Mouse (Mus musculus): Measurements from ENCODE around the gene Naip2.
"Not testable (repeated sequence)": the region's sequence is repeated elsewhere in the genome, so short reads cannot be mapped to it uniquely, and the experiment has no call there.

The Naip2 gene

DNA sequence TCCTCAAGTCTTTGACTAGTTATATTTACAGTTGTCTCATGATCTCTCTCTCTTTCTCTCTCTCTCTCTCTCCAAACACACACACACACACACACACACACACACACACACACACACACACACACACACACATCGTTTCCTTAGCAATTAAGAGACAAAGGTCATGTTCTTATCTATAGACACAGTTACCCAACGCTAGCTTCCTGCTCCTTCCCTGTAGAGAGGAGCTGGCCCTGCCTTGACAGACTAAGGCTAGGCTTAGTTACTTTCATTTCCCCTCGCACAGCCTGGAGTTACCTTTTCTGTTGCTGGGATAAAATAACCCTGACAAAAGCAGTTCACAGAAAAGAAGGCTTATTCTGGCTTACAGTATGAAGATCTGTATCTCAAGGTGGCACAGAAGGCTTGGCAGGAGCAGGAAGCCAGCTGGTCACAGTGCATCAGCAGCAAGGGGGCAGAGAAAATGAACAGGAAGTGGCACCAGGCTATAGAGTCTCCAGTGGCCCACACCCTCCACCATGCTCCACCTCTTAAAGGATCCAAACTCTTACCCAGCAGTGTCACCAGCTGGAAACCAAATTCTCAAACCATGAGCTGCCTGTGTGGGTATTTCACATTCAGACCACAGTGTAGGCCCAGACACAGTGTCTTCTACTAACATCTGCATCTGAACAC, at the start of gene Naip2:
Gene Naip2, minus strand, starts transcription at position 434 of the 675 bp plus-strand sequence.
- peak; percentile 72 for DNase-seq (ENCODE audit: low read depth, low spot score)

DNA sequence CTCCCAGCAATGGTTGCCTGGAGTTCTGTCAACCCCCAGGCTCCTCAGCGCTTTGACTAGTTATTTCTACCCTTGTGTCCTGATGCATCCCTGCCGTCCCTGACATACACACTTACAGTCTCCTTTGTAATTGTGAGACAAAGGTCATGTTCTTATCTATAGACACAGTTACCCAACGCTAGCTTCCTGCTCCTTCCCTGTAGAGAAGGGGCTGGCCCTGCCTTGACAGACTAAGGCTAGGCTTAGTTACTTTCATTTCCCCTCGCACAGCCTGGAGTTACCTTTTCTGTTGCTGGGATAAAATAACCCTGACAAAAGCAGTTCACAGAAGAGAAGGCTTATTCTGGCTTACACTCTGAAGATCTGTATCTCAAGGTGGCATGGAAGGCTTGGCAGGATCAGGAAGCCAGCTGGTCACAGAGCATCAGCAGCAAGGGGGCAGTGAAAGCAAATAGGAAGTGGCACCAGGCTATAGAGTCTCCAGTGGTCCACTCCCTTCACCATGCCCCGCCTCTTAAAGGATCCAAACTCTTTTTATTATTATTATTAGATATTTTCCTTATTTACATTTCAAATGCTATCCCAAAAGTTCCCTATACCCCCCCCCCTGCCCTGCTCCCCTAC, 45.1 kb upstream of the Naip2 start:
- peak; percentile 69 for DNase-seq (ENCODE audit: low read depth, low spot score)

DNA sequence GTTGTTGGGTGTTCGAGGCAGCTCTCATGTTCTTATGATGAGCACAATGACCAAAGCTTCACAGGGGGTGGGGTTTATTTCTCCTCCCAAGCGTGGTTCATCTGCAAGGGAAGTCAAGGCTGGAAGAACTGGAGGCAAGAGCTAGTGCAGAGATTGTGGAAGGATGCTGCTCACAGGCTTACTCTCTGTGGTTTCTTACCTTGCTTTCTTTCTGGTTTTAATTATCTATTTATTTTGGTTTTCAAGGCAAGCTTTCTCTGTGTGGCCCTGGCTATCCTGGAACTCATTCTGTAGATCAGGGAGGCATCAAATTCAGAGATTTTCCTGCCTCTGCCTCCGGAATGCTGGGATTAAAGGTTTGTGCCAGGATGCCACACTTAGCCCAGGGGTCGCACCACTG, 44.3 kb upstream of the Naip2 start, which contains the start of gene Naip5:
Gene Naip5, minus strand, starts transcription at position 101 of the 400 bp plus-strand sequence.
- not testable (repeated sequence) for DNase-seq (ENCODE audit: low read depth, low spot score)

DNA sequence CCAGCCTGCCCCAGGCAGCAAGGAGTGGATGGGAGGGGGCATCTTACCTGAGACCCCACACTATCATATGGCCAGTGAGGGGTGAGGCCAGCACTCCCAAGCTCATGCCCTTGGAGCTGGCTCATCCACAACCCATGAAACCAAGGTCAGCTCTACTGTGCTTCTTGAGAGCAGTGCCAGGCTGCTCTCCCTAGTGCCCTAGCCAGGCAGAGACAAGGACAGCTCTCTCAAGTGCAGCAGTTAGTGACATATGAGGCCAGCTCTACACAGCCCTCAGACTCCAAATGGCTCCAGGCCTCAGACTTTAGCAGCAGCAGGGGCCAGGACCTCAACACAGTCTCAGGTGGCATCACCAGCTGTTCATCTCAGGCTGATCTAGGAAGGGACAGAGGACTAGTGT, 41.8 kb upstream of the Naip2 start:
- no peak for DNase-seq (ENCODE audit: low read depth, low spot score)

DNA sequence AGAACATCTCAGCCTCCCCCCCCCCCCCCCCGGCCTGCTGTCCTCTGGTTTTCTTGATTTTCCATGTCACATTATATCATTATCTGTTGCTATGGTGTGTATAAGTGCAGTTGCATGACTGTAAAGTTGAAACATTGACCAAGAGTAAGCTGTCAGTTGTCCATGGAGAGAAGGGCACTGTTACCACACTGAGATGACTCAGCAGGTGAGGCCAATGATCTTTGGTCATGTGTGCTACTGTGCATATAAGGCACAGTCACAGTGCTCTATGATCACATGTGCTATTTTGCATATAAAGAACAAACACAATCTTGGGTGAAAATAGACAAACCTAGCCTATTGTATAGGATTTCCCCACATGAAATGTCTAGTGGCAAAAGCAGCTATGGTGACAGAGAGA, 11.8 kb upstream of the Naip2 start:
- DNase-seq (ENCODE audit: low read depth, low spot score) = not testable (repeated sequence)

DNA sequence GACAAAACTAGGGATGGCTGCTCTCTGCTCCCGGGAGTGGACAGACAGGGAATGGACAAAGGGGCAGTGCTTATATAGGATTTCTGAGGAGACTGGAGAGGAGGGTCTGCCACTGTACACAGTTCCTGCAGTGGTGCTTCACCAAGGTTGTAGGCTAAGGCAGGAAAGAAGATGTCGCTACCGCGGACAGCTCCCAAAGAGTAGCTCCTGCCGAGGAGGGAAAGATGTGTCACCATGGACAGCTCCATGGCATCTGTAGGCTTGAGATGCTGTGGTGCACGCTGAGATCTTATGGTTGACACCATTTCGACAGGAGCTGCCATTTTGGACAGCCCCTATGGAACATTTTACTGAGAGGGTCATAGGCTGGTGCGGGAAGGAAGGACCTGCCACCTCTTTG, 8.6 kb upstream of the Naip2 start:
- peak; percentile 73 for DNase-seq (ENCODE audit: low read depth, low spot score)

DNA sequence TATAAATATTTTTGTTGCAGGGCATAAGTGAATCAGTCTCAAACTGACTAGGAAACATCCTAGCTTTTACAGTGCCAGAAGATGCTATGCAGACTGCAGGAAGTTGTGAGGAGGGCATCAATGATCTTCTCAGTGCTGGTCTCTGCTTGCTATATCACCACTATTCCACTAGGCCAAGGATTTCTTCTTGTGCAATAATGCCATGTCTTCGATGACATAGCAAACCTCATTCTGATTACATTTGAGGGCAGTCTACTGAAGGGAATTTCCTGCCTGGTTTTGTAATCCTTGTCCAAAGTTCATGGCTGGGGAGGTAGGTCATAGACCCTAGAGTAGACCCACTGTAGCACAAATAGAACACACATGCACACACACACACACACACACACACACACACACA, 1.4 kb upstream of the Naip2 start:
- DNase-seq (ENCODE audit: low read depth, low spot score) = no peak

DNA sequence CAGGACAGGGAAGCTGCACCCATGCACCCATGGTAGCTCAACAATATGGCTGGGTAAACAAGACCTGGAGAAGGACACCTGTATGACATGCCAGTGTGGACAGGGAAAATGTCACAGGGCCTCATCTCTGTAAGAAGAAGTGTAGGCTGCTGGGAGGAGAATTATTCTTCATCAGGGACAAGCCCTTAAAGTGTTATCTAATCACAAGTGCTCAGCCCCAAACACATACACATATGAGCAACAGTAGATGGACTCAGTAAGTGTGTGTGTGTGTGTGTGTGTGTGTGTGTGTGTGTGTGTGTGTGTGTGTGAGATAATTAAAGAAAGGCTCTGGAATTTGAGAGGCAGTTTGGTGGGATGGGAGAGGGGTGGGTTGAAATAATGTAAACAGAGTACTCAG, 1.1 kb downstream of the Naip2 start:
- no peak for DNase-seq (ENCODE audit: low read depth, low spot score)

DNA sequence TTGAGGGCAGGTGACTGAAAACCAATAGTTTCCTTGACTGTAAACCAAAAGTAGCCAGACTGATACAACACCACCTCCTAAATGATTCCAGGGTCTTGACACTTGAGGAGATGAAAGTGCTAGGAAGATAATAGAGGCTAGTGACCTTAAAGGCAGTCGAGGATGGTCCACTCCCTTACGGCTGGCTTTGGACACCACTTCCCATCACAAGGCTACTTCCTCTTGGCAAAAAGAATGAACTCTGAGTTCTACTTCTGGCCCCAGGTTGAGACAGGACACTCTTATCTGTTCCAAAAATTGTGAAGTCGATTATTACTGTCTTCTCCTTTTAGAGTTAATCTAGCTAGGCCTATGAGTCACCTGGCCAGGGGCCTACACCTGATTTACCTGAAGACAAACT, 6.5 kb downstream of the Naip2 start:
- no peak for DNase-seq (ENCODE audit: low read depth, low spot score)

DNA sequence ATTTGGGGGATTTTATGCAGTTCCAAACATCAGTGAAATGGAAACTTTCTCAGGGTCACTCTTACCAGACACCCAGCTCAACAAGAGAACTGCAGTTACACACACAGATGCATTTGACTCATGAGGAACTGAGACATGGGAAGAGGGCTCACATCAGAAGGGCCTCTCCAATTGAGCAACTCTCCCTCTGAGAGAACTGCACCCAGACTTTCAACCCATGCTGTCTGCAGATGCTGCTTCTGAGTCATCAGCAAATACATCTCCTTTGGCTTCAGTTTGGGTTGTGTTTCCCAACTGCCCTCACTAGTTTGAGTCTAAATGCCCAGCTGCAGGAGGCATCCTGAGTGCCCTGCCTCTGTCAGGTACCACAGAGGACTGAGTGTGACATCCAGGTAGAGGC, 18.8 kb downstream of the Naip2 start:
- DNase-seq (ENCODE audit: low read depth, low spot score) = peak; percentile 7

DNA sequence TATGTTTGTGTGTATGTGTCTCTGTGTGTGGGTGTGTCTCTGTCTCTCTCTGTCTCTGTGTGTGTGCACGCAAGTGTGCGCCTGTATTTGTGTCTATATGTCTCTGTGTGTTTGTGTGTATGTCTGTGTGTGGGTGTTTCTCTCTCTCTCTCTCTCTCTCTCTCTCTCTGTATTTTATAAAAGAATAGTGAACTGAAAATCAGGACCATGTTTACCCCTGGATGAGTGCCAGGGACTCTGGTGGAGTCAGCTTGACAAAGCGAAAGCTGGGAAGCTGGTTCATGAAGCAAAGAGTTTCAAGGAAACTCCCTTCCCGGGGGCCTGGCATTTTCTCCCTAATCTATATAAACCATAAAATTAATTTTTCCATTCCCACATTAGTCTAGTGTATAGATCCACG, 27.5 kb downstream of the Naip2 start:
- DNase-seq (ENCODE audit: low read depth, low spot score) = not testable (repeated sequence)

DNA sequence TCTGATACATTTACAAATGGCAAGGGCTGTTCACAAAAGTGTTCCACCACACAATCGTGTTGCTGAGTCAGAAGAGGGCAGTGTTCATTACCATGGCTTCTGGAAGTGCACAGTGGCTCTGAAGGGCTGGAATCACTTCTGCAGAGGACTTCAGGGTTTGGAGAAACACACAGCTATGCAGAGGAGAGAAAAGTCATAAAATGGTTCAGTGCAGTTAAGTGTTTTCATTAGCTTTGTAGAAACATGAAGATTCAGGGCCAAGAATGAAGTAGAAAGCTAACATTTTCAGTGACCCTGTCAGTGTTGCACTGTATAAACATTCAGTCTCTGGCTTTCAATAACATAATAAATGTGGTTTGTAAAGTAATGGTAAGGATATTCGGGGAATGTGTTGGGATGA, 35.5 kb downstream of the Naip2 start:
- not testable (repeated sequence) for DNase-seq (ENCODE audit: low read depth, low spot score)

DNA sequence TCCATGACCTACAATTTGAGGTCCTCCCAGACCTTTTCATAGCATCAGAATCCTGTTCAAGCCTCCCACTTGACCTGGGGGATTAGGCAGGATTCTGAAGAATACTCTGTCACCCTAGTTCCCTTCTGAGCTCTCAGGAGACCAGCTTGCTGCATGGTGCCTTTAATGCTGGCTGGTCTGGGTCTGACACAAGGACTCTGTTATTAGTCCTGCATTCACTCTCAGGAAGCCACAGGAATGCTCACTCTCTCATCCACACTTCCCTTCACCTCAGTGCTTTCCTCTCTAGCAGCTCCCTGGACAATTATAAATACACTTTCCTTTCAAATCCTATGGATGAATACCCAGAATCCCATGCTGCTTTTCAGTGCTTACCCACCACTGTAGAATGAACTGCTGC, 39.4 kb downstream of the Naip2 start:
- not testable (repeated sequence) for DNase-seq (ENCODE audit: low read depth, low spot score)

DNA sequence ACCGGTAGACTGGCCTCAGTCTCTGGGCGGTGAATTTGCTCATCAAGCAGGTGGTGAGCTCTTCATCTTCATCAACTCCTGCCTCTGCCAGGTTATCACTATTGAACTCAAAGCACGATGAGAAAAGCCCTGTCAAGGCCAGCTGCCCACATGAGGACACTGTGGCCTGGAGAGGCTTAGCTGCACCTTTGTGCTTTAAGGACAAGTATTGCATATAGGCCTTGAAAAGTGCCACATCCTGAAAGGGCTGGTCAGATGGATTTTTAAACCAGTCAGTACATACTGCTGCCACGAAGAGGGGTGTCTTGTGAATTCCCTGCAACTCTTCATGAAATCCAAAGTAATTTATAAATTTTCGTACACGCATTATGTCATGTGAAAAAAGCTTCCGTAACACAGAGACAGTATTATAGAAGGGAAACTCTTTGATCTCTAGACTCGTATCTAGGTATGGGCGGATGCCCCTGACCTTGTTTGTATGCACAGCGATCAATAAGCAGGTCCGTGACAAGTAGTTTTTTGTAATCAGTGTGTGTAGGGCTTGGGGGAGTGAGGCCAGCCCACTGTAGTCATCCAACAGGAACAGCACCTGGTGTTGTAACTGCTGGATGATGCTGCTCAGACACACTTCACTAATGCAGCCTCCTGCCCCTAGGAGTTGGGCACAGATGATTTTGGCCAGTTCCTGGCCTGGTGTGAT, 40.6 kb downstream of the Naip2 start:
- not testable (repeated sequence) for DNase-seq (ENCODE audit: low read depth, low spot score)

DNA sequence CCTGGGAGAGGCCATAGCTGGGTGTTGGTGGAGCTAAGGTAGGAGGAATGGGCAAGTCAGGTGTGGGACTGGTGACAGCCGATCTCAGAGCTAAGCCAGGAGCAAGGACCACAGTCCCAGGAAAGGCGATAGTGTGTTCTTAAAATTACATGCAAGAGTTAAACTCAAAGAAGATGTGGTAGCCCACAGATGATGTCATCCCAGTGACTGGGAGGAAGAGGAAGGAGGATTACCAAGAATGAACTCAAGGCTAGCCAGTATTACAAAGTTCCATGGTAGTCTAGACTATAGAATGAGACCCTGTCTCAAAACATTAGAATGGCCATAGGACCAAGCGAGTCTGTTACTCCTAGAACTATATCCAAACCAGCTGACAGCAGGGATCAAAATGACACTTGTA, 45.3 kb downstream of the Naip2 start:
- no peak for DNase-seq (ENCODE audit: low read depth, low spot score)

DNA sequence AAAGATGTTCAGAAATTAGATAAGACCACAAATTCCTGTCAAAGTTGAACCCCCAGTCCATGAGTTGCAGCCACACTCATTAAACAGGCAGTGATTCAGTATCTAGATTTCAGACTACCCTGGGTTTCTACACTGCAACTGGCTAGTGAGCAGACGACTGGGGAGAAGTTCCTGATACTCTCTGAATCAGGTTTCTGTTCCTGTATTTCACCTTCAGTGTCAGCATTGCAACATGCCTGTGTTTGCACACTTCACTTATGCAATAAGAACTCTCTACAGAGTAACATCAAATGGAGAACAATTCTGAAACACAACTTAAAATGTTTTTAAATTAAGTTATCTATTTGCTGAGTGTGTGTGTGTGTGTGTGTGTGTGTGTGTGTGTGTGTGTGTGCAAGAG, 49.2 kb downstream of the Naip2 start:
- DNase-seq (ENCODE audit: low read depth, low spot score) = peak; percentile 81

DNA sequence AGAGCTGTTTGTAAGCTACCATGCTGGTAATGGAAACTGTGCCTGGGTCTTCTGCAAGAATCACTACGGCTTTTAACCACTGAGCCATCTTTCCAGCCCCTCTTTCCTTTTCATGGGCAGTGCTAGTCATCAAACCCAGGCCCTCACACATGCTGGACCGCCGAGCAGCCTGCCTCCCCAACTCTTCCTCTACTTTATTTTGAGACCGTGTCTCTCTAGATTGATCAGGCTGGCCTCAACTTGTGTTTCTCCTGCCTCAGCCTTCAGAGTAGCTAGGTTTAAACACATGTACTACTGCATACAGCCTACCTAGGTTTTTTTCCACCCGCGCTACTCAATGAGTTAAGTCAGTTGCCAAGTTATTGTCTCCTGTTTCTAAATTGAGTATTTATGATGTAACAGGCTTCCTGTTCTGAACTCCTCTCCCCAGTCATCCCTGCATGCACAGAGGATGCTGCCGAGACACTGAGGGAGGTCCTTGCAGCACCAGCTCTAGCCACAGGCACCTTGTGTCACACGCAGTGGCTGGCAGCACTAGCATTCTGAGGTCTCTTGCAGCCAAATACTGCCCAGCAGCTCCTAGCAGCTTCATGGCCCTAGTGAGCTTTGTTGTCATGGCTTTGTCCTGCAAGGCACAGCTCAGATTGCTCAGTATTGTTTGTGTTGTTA, 60.1 kb downstream of the Naip2 start:
- no peak for DNase-seq (ENCODE audit: low read depth, low spot score)

DNA sequence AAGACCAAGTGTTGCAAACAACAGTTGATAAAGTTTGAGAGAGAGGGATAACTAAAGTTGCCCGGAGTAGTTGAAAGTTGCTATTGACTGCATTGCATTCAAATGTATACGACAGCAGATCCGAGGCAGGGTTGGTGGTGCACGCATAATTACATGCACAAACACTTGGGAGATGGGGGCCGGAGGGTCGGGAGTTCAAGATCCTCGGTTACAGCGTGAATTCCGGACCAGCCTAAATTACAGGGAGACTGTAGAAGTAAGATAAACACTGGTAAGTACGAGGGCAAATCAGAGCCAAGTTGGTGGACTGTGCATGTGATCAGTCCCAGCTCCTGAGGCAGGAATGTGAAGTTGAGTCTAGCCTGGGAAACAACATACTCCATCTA, 76.6 kb downstream of the Naip2 start:
- DNase-seq (ENCODE audit: low read depth, low spot score) = no peak

DNA sequence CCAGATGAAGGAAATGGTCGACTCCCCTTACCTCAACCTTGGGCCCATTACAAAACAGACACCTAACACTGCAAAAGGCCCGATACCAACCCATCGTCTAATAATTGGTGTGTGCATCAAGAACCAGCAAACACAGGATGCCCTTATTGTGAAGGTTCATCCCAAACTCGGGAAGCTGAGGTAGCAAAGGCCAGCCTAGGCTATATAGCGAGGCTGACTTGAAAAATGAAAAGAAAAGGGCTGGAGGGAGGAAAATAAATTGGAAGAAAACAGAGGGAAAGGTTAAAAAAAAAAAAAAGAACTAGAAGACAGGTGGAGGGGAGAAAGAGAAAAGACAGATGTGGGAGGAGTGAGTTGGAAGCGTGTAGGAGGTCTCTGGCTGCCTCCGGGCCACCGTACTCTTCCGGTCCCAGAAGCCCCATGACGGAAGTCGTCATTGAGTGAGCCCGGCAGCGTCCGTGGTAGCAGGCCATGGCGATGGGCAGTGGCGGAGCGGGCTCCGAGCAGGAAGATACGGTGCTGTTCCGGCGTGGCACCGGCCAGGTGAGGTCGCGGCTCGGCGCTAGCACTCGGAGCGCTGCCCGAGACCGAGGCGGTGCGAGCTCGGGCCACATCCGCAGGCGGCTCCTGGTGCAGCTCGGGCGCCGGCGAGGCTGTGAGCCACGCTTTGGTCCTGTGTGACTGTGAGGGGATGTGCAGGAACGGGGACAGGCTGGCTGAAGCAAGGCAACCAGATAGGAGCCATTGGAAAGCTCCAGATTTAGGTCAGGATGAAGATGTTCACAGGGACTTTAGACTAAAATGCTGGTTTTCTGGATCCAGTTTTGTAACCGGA, 77.3 kb downstream of the Naip2 start, which contains the start of gene Smn1:
Gene Smn1, plus strand, starts transcription at position 430 of the 835 bp plus-strand sequence.
- peak; percentile 93 for DNase-seq (ENCODE audit: low read depth, low spot score)

DNA sequence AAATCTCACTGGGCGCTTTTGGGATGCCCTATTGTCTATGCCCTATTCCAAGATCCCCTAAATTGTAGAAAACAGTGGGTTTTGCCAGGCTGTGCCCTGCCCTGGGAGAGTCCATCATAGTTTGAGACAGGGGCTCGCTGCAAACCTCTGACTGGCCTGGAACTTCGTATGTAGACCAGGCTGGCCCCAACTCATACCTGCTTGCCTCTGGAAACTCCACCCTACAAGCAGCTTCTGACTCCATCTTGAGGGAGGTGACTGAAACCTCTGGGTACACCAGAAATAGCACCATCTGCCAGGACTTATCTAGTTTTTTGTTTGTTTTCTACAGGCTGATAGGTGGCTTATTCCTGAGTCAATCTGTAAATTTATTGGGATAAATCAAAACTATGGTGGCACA, 77.9 kb downstream of the Naip2 start:
- no peak for DNase-seq (ENCODE audit: low read depth, low spot score)

DNA sequence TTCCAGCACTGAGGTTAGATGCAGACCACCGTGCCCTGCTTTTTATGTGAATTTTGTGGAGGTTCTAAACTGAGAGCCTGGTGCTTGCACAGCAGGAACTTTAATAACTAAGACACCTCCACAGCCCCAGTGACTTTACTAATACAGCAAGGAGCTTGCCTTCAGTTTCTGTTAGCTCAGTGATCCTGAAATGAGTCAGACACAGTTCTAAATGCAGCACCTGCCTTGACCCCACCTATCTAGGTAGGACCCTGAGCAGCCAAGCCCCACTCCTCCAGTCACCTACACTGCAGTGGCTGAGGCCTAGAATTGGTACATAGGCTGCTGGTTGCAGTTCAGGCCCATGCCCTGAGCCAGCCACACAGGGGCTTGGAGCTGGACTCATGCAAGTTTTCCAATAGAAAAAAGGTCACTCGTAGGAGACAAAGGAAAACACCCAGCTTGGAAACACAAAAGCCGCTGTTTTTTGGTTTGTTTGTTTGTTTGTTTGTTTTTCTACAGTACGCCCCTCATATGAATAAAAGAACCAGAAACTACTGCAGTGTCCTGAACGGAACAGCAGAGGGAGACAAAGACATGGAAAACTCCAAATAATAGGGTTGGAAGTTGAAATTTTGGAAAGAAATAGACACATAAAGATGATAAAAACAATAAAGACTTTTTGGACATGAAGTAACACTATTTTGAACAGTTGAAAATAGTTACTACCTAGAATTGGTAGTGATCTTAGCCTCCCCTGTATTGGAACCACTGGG, 89.5 kb downstream of the Naip2 start:
- DNase-seq (ENCODE audit: low read depth, low spot score) = peak; percentile 45
